Mouse (Mus musculus): ENCODE measurements around the gene 4930579F01Rik.

DNA sequence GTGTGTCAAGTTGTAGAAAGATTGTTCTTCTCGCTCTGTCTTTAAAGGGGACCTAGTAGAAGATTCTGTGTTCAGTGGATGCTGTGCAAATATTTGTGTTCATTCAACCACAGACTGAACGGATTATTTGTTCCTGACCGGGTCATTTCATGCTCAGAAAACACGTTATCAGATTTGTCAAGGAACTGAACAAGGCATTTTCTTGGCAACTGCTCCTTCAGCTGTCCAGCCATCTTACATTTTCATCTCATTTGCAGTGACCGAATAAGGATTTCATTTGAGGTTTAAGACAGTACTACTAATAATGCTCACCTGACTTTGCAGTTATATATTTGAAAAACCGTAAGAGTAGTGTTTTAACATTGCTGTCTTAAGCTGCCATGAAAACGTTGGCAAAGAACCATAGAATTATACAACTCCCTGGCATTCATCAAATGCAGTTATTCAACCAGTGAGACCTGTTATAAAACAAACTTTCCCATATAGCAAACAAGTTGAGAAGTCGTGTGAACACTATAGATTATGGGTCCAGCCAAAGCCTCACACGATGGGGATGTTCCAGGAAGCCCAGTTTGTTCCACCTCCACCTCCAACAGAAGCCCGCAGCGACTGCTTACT lies 43.0 kb upstream of the 4930579F01Rik start:
- TF ChIP-seq CTCF (IDR thresholded peaks at IDR 0.05; ENCODE audit: extremely low read depth, insufficient read depth, low read length): no peak
- no peak for TF ChIP-seq POLR2A (IDR thresholded peaks at IDR 0.05; ENCODE audit: extremely low read depth, insufficient read depth, low read length)

Measured in cortical plate, adult 2 months (tissue).